Mouse (Mus musculus): ENCODE results near the gene Gm30302.

Gm30302 gene

GRCm38 (mm10) chr13:49738011-49738410 is 60.8 kb downstream of the Gm30302 start:
- in situ Hi-C loops (cut with MboI, MseI): loop anchor here in 1 of 2 experiments (5.0 kb wide), 1 partner anchor 36 kb away; no protein-coding TSS in a partner anchor

GRCm38 (mm10) chr13:49736430-49736829 is 62.4 kb downstream of the Gm30302 start:
- in situ Hi-C loops (cut with MboI, MseI): loop anchor here in 1 of 2 experiments (5.0 kb wide), 1 partner anchor 34 kb away; no protein-coding TSS in a partner anchor

Data from T-helper 17 cell (primary cell).